Mouse (Mus musculus): ENCODE results near the gene Tmem132a.

Gene Tmem132a

GRCm38 (mm10) chr19:10880085-10880974, 10.6 kb upstream of the Tmem132a start:
- in situ Hi-C loops (cut with MboI, MseI) = loop anchor here (5.0 to 25.0 kb wide), 2 partner anchors 33 to 1582 kb away; partner anchors contain the start of gene Mpeg1 (in 1 of the 2)

GRCm38 (mm10) chr19:10878201-10878837, 8.6 kb upstream of the Tmem132a start:
- in situ Hi-C loops (cut with MboI, MseI) = loop anchor here in 1 of 2 experiments (25.0 kb wide), 1 partner anchor 1584 kb away; the partner anchor contains the start of gene Mpeg1

- in situ Hi-C loops (cut with MboI, MseI) = no loop called here
Measured at GRCm38 (mm10) chr19:10871328-10871961, 1.7 kb upstream of the Tmem132a start.

- in situ Hi-C loops (cut with MboI, MseI) = no loop called here
Measured at GRCm38 (mm10) chr19:10870676-10871075, 936 bp upstream of the Tmem132a start.

- in situ Hi-C loops (cut with MboI, MseI) = no loop called here
Measured at GRCm38 (mm10) chr19:10869241-10869885, 377 bp downstream of the Tmem132a start.

GRCm38 (mm10) chr19:10868623-10869141, 1.1 kb downstream of the Tmem132a start:
- in situ Hi-C loops (cut with MboI, MseI) = no loop called here

- in situ Hi-C loops (cut with MboI, MseI) = no loop called here
Measured at GRCm38 (mm10) chr19:10867946-10868622, 1.7 kb downstream of the Tmem132a start.

GRCm38 (mm10) chr19:10866351-10866750, 3.4 kb downstream of the Tmem132a start:
- in situ Hi-C loops (cut with MboI, MseI) = no loop called here

GRCm38 (mm10) chr19:10860072-10860497, 9.7 kb downstream of the Tmem132a start:
- in situ Hi-C loops (cut with MboI, MseI) = no loop called here

GRCm38 (mm10) chr19:10856520-10856919, 13.2 kb downstream of the Tmem132a start:
- in situ Hi-C loops (cut with MboI, MseI) = no loop called here

- in situ Hi-C loops (cut with MboI, MseI) = no loop called here
Measured at GRCm38 (mm10) chr19:10855422-10855821, 14.3 kb downstream of the Tmem132a start.

GRCm38 (mm10) chr19:10847311-10848087, 22.2 kb downstream of the Tmem132a start:
- in situ Hi-C loops (cut with MboI, MseI) = loop anchor here in 1 of 2 experiments (5.0 kb wide), 1 partner anchor 35 kb away; the partner anchor contains the start of gene Tmem109

- in situ Hi-C loops (cut with MboI, MseI) = loop anchor here in 1 of 2 experiments (5.0 kb wide), 1 partner anchor 36 kb away; the partner anchor contains the start of gene Tmem109
Measured at GRCm38 (mm10) chr19:10846150-10846549, 23.6 kb downstream of the Tmem132a start.

GRCm38 (mm10) chr19:10845454-10845853, 24.3 kb downstream of the Tmem132a start:
- in situ Hi-C loops (cut with MboI, MseI) = loop anchor here in 1 of 2 experiments (5.0 kb wide), 1 partner anchor 37 kb away; the partner anchor contains the start of gene Tmem109

- in situ Hi-C loops (cut with MboI, MseI) = no loop called here
Measured at GRCm38 (mm10) chr19:10844206-10844605, 25.5 kb downstream of the Tmem132a start.

GRCm38 (mm10) chr19:10842914-10843313, 26.8 kb downstream of the Tmem132a start:
- in situ Hi-C loops (cut with MboI, MseI) = no loop called here

GRCm38 (mm10) chr19:10841721-10842626, 27.8 kb downstream of the Tmem132a start:
- in situ Hi-C loops (cut with MboI, MseI) = no loop called here
